Mouse (Mus musculus): ENCODE results near the gene Arl16. TPM values are rescaled to one million over a fixed set of nuclear protein-coding genes. Genes with fewer than 3 reads are reported as not detected.
"Not testable (repeated sequence)": the region's sequence is repeated elsewhere in the genome, so short reads cannot be mapped to it uniquely, and the experiment has no call there.

Arl16 gene
- polyA plus RNA-seq (2012; fragmentation: generic; extraction: Trizol): 26.4 TPM
- long read RNA-seq, experiment 1, transcript Arl16-201 (5 exons, 911 nt): major isoform, 13 of 22 reads
- long read RNA-seq, experiment 1, partial matches to known transcripts: 0 of 22 reads
- long read RNA-seq, experiment 1, other reads (novel, unspliced or antisense): 1 of 22 reads
- long read RNA-seq, experiment 2, transcript Arl16-204 (4 exons, 607 nt): minor isoform, 5 of 20 reads
- long read RNA-seq, experiment 2, transcript Arl16-201 (5 exons, 911 nt): major isoform, 9 of 20 reads
- long read RNA-seq, experiment 2, partial matches to known transcripts: 0 of 20 reads
- long read RNA-seq, experiment 2, other reads (novel, unspliced or antisense): 4 of 20 reads

DNA sequence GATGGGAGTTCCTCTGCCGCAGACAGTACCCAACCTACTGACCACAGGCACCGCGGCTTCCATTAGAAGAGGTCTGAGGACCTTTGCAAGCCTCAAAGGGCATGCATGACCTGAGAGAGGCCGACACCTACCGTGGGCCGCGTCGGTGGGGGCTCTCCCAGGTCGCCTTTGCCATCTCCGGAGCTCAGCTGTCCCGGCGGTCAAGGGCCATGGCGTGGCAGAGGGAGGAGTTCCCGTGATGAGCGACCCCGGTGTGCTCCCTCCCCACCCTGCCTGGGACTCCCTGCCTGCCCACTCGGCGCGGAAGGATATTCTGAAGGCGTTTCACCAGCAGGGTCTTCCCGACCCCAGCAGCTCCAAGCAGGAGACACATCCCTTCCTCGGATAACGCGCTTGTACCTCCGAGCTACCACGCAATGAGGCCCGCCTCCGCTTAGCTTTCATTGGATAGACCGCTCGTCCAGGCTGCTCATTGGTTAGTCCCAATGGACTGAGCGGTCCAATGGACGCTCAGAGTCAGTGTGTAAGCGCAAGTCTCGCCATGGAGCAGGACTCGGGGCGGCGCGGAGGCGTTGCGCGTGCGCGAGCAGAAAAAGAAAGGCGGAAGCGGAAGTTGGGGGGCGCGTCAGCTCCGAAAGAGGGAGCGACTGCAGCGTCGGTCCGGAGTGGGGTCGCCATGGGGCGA lies at the start of gene Arl16:
TSS of gene Arl16 (minus strand) at position 557 of the 685 bp plus-strand sequence.
- H3K79me3 ChIP-seq (ENCODE audit: low read depth): peaks cover 29% of the 10 kb centered on the region
- H3ac ChIP-seq (ENCODE audit: control insufficient read depth, insufficient read length, low read depth): peak within 1 kb of the TSS; percentile 97
- peaks cover 34% of the 10 kb centered on the region for H3K79me2 ChIP-seq (ENCODE audit: control insufficient read depth, insufficient read depth)
- no peaks in the 10 kb centered on the region for H3K27me3 ChIP-seq (ENCODE audit: control insufficient read depth, insufficient read depth, insufficient read length)
- H3K4me3 ChIP-seq (ENCODE audit: insufficient read depth, poor library complexity, severe bottlenecking): peak within 1 kb of the TSS; percentile 94
- peaks cover 47% of the 10 kb centered on the region for H3K36me3 ChIP-seq (ENCODE audit: control insufficient read depth, insufficient read depth)
- TF ChIP-seq MYOG (IDR thresholded peaks at IDR 0.05; ENCODE audit: control insufficient read depth, extremely low read depth, insufficient read length) (no peak), MAX (IDR thresholded peaks at IDR 0.05) (no peak), CTCF (IDR thresholded peaks at IDR 0.05; ENCODE audit: control insufficient read depth, insufficient read depth, insufficient read length) (no peak), CEBPB (IDR thresholded peaks at IDR 0.05; ENCODE audit: low read depth) (no peak), FOSL1 (IDR thresholded peaks at IDR 0.05; ENCODE audit: insufficient read depth, low read length, poor library complexity, severe bottlenecking) (no peak), MYOD1 (IDR thresholded peaks at IDR 0.05; ENCODE audit: control insufficient read depth, insufficient read length, low read depth) (no peak), USF1 (IDR thresholded peaks at IDR 0.05; ENCODE audit: low read depth) (no peak)

DNA sequence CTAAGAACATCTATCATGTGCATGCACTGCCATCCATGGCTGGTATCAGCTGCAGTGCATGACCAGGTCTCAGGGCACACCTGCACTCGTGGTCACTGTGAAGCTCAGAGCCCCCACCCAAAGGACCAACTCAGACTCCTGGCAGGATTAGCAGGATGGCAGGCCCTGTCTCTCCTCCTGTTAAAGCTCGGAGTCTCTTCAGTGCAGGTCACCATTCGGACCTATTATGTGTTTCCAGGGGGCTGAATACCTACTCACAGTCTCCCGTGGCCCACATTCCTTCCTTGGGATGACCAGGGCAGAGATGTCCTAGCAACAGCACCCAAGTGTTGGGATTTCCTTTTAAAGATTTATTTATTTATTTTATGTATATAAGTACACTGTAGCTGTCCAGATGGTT lies 49.7 kb upstream of the Arl16 start:
- TF ChIP-seq USF1 (IDR thresholded peaks at IDR 0.05; ENCODE audit: low read depth) (no peak), CEBPB (IDR thresholded peaks at IDR 0.05; ENCODE audit: low read depth) (no peak), CTCF (IDR thresholded peaks at IDR 0.05; ENCODE audit: control insufficient read depth, insufficient read depth, insufficient read length) (no peak), MYOD1 (IDR thresholded peaks at IDR 0.05; ENCODE audit: control insufficient read depth, insufficient read length, low read depth) (no peak), MAX (IDR thresholded peaks at IDR 0.05) (no peak), MYOG (IDR thresholded peaks at IDR 0.05; ENCODE audit: control insufficient read depth, extremely low read depth, insufficient read length) (no peak)
- Histone ChIP-seq H3K79me3 (ENCODE audit: low read depth) (no peaks in the 10 kb centered on the region), H3ac (ENCODE audit: control insufficient read depth, insufficient read length, low read depth) (no peak overlapping the region), H3K36me3 (ENCODE audit: control insufficient read depth, insufficient read depth) (no peaks in the 10 kb centered on the region), H3K4me3 (ENCODE audit: insufficient read depth, poor library complexity, severe bottlenecking) (no peak overlapping the region), H3K79me2 (ENCODE audit: control insufficient read depth, insufficient read depth) (no peaks in the 10 kb centered on the region), H3K27me3 (ENCODE audit: control insufficient read depth, insufficient read depth, insufficient read length) (no peaks in the 10 kb centered on the region)

DNA sequence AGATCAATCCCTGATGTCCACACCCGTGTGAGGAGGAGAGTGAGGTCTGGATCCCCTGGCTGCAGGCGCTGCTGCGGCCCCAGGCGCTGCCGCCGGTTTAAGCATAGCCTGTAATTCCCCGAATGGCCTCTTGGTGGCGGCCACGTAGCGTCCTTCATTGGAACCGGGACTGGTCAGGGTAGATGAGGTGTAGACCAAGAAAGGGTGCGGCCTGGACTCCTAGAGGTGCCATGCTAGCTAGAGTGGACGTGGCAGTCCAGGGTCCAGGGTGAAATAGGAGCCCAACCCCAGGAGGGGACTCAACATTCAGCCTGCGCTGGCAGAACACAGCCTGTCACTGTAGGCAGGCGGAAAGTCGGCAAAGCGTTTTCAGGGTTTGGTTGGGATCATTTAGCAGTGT lies 48.2 kb upstream of the Arl16 start:
- Histone ChIP-seq H3K36me3 (ENCODE audit: control insufficient read depth, insufficient read depth) (no peaks in the 10 kb centered on the region), H3ac (ENCODE audit: control insufficient read depth, insufficient read length, low read depth) (no peak overlapping the region), H3K79me2 (ENCODE audit: control insufficient read depth, insufficient read depth) (no peaks in the 10 kb centered on the region), H3K27me3 (ENCODE audit: control insufficient read depth, insufficient read depth, insufficient read length) (no peaks in the 10 kb centered on the region), H3K79me3 (ENCODE audit: low read depth) (no peaks in the 10 kb centered on the region), H3K4me3 (ENCODE audit: insufficient read depth, poor library complexity, severe bottlenecking) (no peak overlapping the region)
- TF ChIP-seq CEBPB (IDR thresholded peaks at IDR 0.05; ENCODE audit: low read depth): no peak
- TF ChIP-seq CTCF (IDR thresholded peaks at IDR 0.05; ENCODE audit: control insufficient read depth, insufficient read depth, insufficient read length): peak; percentile 95

GRCm38 (mm10) chr11:120514262-120514661 lies 46.9 kb upstream of the Arl16 start:
- not testable (repeated sequence) for H3K27me3 ChIP-seq (ENCODE audit: control insufficient read depth, insufficient read depth, insufficient read length); H3K36me3 ChIP-seq (ENCODE audit: control insufficient read depth, insufficient read depth); H3K79me3 ChIP-seq (ENCODE audit: low read depth); H3K79me2 ChIP-seq (ENCODE audit: control insufficient read depth, insufficient read depth); H3ac ChIP-seq (ENCODE audit: control insufficient read depth, insufficient read length, low read depth); H3K4me3 ChIP-seq (ENCODE audit: insufficient read depth, poor library complexity, severe bottlenecking)

DNA sequence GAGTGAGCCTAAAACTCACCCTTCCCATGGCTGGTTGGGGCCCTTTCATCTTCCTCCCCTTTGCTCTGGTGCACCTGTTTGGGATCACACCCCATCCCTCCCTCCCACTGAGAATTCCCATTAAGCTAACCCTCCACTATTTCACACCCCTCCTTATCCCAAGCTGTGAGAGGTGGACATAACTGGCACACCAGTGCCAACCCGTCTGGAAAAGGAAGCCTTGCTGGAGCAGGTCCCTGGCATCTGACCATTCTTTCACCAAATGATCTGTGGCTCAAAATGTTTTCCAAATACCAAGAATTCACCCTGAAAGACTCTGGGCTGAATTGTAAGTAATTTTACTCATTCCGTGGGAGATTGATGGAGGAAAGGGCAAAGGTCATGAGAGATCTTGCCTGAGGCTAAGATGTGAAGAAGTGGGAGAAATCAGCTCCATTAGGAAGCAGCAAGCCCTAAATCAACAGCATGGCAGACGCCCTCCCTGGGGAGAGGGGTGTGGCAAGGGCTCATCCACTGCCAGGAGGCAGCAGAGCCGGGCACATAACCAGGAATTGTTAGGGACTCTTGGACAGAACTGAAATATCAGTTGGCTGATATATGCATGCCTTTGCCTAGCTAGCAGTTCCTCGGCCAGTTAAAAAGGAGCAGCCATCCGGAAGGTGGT lies 45.5 kb upstream of the Arl16 start:
- H3K36me3 ChIP-seq (ENCODE audit: control insufficient read depth, insufficient read depth): no peaks in the 10 kb centered on the region
- H3K79me3 ChIP-seq (ENCODE audit: low read depth): no peaks in the 10 kb centered on the region
- H3ac ChIP-seq (ENCODE audit: control insufficient read depth, insufficient read length, low read depth): no peak overlapping the region
- no peak overlapping the region for H3K4me3 ChIP-seq (ENCODE audit: insufficient read depth, poor library complexity, severe bottlenecking)
- no peak for TF ChIP-seq MYOG (IDR thresholded peaks at IDR 0.05; ENCODE audit: control insufficient read depth, extremely low read depth, insufficient read length)
- TF ChIP-seq CEBPB (IDR thresholded peaks at IDR 0.05; ENCODE audit: low read depth): no peak
- no peak for TF ChIP-seq CTCF (IDR thresholded peaks at IDR 0.05; ENCODE audit: control insufficient read depth, insufficient read depth, insufficient read length)
- TF ChIP-seq USF1 (IDR thresholded peaks at IDR 0.05; ENCODE audit: low read depth): no peak
- TF ChIP-seq MYOD1 (IDR thresholded peaks at IDR 0.05; ENCODE audit: control insufficient read depth, insufficient read length, low read depth): no peak
- no peak for TF ChIP-seq FOSL1 (IDR thresholded peaks at IDR 0.05; ENCODE audit: insufficient read depth, low read length, poor library complexity, severe bottlenecking)
- no peaks in the 10 kb centered on the region for H3K79me2 ChIP-seq (ENCODE audit: control insufficient read depth, insufficient read depth)
- H3K27me3 ChIP-seq (ENCODE audit: control insufficient read depth, insufficient read depth, insufficient read length): no peaks in the 10 kb centered on the region

Data from C2C12 (cell line).